Mouse (Mus musculus) neural tube, embryonic 10.5 days (tissue): Measurements from ENCODE around the gene Efna5.

Experiments used
- DNase-seq: peaks from one replicate; pipeline ENCODE4 v3.0.0-alpha.2; 2017; ENCODE audit warnings: low spot score; ENCODE audit errors: extremely low spot score

Gene Efna5

DNA sequence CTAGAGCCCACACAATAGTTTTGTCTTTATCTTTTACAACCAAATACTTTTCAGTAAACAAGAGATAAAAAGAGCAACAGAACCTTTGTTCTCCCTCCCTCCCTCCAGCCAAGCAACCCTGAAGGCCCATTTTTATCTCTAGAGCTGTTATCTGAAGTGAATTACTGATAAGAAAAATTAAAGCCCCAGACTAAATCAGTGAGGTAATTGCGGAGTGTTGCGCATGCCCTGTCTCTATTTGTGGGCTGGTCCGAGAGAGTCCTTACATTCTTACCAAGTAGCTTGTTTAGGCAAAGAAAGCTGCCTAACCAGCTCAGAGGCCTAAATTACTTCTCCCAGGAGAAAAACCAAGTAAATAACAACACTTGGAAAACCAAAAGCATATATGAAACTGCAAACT, 167.7 kb downstream of the Efna5 start:
- no peak for DNase-seq

DNA sequence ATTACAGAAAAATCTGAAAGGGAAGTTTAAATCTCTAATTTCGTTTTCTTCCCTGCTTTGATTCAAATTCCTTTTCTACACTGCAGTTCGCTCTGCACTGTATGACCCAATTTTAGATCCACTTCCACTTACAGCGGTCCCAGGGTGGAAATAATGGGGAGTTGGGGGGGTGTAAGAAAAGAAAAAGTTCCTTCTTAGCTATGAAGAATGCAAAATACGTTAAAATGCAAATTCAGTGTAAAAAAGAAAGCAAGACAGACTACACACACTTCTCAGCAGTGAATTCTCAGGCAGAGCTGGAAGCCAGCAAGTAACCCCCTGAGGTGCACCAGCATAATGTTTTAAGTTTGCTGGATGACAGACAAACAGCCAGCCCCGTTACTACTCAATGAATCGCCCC, 174.7 kb downstream of the Efna5 start:
- DNase-seq = no peak

DNA sequence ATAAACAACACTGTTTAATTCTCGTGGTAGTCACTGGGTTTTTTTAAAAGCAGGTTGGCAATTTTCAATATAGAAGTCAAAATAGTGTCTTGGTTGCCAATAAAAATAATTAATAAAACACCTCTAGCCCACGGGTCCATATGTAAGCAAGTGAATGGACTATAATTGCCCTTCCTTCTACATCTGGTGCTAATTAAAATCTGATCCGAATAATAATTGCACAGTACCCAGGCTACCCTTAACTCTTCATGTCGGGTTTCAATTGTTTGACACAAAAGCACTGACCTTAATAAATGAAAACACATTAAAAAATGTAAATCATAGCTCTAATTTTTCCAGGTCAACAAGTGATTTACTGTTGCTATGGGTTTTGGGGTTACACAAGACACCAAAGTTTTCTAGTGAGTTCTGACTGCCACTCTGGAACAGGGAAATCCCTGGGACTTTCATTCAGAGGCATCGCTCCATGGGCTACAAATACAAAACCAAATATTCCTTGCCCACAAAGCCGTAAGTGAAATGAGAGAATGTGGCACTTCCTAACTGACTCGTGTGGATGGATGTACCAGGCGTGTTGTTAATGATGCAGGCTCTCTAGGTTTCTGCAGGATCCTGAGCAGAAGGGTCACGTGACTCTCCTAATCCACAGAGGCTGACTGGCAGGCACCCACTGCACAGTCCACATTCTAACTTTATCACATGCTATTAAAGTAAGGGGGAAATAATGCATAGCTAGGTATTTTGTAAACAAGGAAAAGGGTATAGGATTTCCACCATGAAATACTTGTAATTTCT, 178.9 kb downstream of the Efna5 start:
- DNase-seq = no peak

DNA sequence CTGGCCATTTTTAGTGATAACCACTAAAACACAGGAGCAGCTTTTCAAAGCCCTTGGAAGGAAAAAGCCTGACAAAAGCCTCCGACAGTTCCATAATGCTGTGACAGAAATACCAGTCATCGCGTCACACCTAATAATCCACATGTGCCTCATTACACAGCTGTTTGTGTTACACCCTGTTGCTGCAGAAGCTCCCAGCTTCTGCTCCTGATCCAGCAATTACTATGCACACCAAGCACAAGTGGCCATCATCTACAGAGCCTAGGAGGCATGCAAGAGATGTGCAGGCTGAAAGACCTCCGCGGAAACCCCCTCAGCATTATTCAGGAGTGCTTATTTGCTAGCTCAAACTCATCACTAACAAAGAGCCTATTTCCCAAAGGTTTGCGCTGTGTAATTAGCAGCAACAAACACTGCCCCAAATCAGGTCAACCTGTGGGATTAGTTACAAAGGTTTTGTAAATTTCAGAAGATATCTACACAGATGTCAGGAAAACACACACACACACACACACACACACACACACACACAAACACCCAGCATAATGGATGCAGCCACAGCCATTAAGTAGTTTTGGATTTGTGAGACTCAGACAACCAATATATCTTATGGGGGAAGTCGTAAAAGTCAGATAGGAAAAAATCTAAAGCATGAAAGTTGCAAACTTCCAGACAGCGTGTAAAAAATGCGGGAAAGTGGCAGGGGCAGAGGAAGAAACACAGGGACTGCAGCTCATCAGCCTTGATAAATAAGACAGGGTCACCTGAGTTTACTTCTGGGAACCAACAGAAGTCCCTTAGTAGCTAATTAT, 180.1 kb downstream of the Efna5 start:
- DNase-seq = no peak

DNA sequence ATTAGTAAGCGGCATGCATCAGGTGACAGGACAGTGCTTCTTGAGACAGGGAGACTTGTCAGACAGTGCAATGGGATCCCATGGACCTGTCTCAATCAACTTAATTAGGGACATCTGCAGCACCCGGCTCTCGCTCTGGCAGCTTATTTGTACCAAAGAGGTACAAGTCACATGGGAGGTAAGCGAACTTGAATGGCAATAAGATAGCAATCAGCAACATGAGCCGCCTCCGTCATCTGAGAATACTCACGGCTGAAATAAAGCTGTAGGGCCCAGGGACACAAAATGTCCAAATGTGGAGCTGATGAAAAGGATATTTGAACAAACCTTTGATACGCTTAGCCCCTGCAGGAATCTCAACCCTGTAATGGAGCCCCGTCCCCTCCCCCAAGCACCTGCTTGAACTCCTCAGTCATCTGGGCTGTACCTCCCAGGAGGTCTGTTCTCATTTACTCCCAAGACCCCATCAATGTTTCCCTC, 186.1 kb downstream of the Efna5 start:
- no peak for DNase-seq

DNA sequence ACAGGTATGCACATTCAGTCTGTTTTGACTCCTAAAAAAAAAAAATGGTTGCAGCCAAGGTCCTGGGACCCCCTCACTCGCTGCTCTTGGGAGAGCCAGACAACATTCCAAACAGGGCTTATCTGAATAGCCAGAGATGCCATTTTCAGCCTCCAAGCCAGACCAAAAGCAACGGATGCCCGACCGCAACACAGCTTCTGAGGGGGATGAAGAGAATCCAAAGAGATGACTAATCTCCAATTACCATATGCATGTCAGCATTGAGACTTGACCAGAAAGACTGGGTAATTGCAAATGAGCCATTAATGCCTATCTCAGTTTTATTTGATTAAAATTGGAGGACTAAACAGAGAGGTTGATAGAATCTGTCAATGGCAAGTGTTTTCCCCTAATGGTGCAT, 188.9 kb downstream of the Efna5 start:
- no peak for DNase-seq

DNA sequence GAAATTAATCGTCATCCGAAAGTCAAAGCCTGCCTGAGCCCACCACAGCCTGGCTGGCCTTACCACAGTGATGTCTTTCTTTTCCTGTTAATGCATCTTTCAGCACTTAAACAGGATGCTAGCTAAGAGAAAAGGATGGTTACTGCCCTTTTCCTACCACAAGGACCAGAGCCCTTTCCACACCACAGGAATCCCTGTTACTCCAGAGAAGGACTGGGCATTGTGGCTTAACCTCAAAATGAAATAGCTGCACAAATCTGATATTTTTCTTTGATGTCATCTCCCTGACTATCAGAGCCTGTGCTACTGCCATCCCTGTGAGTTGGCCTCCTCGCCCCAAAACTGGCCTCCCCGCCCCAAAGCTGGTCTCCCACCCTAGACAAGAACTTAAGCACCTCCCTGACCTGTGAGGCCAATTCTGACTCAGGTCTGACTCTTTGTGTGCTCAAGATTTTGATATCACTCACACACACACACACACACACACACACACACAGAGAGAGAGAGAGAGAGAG, 189.9 kb downstream of the Efna5 start:
- no peak for DNase-seq

DNA sequence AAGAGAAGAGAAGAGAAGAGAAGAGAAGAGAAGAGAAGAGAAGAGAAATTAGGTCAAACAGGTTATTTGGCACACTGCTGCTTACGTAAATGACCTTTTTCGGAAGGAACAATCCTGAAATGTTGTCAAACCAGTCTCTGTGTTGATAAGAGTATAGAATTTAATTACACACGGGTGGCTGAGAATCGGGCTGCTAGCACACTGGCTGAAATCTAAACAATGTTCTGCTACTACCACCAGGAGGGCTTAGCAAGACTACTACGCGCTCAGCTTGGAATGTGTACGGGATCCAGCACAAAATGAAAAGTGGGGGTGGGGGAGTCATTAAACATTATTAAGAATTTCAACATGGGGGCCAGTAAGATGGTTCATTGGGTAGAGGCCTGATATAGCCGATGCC, 190.9 kb downstream of the Efna5 start:
- DNase-seq = no peak

DNA sequence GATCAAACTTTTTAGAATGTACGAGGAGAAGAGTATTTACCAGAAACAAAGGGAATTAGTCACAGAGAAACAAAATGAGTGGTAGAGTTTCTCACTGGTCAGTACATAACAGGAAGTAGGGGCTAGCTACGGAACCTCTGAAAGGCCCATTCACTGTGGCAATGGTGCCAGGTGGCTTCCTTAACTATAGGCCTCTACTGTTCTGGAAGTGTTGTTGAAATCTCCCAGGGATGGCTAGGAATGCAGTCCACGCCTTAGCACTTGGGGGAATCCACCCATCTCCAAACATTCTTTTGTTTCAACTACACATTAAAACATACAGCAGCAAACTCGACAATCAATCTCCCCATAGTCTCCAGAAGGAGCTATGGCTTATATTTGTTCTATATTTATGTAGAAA, 191.5 kb downstream of the Efna5 start:
- DNase-seq = no peak

DNA sequence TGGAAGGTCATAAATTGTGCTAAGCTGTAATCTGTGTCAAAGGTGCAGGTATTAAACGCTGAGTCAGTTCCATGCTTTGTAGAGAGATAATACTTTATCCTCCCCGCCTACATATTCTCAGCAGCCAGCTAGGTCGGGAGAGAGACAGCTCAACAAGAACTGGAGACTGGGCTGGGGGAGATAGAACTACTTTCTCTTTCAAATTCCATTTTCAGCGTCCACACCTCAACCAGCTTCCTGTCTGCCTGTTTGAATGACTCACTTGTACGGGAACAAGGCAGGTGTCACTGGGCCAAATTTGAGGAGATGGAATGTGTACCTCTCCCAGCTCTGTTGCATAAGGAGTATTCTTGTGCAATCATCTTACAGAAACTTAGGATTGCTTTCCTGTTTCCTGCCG, 193.7 kb downstream of the Efna5 start:
- DNase-seq = no peak

DNA sequence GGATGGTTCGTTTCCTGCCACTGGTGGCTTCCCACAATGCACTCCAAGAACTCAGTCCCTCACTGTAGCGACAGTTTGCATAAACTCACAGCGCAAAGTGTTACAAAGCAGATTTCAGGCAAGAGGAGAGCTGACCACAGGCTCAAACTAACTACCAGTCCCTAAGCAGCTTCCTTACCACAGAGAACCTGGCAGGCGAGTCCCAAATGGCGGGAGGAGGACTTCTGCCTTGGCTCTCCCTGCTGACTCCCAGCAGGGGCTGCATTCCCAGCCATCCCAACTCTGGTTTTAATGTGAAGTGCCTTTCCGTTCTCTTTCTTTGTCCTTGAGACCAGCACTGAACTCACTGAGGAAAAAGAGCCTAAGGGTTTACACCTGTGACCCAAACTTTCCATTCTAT, 195.9 kb downstream of the Efna5 start:
- no peak for DNase-seq

DNA sequence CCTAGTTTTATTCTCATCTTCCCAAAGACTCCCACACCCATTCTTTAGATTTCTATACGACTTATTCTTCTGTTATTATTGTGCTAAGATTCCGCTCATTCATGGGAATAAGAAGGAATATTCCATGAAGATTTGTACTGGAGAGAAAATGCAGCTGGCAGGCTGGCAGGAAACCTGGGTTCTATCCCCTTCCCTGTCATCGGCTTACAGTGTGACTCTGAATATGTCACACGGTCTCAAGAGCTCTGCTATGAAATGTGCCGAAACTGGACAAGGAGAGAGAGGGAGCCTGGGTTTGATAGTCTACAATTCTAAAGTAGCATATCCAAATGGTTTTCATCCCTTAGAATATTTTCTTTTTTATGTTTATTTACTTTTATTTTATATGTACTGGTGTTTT, 198.0 kb downstream of the Efna5 start:
- no peak for DNase-seq

DNA sequence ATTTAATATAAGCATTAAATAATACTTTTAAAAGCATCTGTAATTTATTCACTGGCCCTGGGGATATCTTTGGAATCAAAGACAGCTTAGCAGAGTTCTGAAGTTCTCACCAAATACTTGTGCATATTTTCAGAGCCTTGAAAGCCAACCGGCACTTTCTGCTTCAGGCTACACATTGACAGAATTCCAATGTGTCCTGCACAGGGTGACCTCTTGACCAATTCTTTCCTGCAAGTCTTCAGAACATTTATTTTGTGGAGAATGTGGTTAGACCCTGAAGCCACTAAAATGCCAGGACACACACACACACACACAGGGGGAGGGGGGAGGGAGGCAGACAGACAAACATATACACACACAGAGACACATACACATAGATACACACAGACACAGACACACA, 199.4 kb downstream of the Efna5 start:
- no peak for DNase-seq

DNA sequence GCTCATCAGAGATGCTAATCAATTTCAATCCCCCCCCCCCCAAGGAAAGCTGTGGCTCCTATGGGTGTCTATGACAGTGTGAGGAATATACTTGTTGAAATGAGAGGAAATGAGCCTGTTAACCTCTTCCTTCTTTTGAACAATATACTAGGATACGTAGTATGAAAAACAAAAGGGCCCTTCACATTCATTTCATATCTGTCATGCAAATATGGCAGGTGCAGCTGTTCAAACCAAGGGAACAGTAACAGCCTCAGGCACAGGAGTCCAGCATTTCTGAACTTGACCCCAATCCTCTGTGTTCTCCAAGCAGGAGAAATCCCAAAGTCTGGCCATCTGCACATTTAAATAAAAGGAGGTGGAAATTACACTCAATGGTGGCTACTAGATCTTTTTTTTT, 200.4 kb downstream of the Efna5 start:
- DNase-seq = no peak

DNA sequence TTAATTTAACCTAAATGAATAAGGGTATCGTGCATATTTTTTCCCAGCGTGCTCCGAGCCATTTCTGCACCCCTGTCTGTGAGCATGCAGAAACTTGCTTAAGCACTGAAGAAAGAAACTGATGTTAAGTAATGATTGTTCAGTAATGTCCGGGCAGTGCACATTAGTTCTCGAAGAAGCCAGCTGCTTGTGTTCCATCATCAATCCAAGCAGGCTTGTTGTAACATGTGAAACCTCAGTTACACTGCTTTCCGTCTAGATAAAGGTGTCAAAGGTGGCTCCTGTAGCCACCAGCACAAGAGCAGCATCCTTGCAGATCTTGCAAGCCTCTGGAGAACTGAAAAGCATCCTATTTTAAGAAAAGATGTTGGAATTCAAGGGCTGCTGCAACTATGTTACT, 204.3 kb downstream of the Efna5 start:
- DNase-seq = no peak

DNA sequence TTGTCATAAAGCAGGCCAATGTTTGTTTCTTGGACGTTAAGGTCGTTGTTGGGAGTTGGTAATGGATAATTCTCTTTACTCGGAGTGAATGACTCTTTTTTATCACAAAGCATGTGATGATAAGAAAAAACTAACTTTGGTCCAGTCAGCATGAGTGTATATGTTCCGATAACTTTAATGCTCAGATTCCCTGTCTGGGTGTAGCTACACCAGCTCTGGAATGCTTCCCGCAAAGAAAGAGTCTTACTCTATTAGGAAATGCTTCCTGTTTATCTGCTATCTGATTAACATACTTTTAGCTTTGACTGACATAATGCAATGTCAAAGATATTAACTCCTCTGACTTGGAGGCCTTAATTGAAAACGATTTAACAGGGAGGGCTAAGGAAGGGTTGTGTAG, 204.7 kb downstream of the Efna5 start:
- DNase-seq = no peak

DNA sequence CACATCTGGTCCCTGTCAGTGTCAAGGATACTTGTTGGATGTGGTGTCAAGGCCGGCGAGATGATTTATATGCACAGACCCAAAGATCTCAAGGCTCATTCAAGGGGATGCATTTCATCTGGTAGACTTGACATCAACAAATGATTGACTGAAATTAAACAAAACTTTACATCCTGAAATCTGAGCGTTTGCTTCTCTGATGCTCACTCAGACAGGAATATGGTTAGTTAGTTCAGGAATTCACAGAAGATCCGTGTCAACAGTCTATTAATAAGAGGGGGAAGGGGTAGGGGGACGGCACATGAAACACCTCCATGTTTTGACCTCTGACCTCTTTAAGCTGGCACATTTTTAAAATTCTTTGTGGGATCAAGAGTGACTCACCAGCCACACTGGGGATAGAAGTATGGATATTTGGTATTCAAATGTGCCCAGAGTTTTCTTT, 205.3 kb downstream of the Efna5 start:
- DNase-seq = no peak

DNA sequence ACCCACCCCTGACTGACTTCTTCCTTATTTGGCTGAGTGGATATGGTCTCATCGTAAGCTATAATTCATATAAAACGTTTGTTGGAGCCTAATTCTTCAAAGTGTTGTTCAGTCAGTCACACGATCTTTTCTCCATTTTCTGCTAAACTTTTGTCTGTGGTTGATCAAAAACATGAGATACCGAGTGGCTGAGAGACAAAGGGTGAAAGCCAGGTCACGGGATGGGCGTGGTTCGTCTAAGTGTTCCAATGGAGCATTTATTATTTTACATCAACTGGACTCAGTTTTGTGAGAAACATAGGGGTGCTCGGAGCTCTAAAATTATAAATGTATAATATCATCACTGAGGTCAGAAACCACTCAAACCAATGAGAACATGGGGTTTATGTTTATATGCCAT, 209.0 kb downstream of the Efna5 start:
- no peak for DNase-seq

DNA sequence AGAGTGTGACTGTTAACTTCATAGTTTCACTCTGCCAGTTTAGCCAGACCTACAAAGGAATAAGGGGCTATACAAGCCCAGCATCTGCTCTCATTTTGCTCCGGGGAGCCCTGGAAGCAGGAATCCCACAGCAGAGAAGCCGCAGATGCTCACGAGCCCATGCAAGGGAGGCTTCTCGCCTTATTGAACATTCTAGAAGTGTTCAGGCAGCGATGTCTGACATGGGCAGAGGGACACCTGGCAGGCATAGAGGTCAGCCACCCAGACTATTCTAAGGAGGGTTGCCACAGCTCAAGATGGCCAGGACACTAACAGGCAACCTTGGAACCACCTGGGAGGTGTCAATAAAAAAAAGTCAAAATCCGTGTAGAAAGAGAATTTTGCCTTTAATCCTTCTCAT, 214.4 kb downstream of the Efna5 start:
- no peak for DNase-seq

DNA sequence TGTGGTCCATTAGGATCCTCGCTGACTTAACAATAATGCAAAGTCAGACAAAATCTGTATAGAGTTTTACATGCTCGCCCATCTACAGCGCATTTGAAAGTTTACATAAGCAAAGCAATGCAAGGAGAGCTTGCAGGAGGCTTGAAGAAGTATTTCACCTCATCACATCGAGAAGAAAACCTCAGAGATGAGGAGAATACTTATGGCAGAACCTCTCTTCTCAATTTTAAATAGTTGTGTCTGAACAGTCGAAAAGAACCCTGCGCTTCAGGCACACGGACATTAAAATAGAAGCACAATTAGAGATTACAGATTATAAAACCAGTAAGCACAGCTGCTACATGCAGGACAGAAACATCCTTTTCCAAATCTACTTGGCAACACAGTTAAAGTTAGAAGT, 215.3 kb downstream of the Efna5 start:
- no peak for DNase-seq

DNA sequence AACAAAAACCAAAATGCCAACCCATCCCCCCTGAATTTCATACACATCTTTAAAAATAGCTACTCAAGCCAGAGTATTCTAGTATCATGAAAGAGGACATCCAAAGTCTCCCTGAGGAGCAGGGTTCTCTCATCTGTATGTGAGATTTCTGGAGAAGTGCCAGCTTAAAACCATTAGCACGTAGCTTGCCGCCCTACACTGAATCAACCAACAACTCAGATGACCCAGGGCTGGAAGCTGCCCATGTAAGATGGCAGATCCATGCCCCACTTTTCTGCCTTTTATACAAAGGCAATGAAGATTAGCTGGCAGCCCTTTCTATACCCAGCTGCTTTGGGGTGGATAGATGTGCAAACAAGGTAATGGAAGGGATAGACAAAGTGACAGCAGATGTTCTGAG, 216.4 kb downstream of the Efna5 start:
- DNase-seq = no peak

DNA sequence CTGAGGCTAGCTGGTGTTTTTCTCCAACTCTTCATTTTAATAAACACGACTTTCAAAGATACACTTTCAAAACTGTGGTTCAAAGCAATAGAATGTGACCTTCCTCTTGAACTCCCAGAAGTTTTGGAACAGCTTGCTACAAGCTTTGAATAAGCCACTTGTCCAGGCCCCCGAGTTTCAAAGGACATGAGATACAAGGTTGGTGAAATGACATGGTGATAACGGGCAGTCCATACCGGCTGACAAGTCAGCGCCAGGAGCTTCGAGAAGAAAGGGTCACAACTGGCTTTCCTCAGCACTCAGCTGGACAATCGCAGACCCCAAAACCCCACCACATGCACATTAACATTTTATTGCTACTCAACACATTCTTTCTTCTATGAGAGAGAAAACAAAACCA, 219.3 kb downstream of the Efna5 start:
- no peak for DNase-seq
